Mouse (Mus musculus) adrenal gland, adult 18-20 months (tissue): ENCODE data around the gene Mgrn1. TPM values are rescaled to one million over a fixed set of nuclear protein-coding genes. Genes with fewer than 3 reads are reported as not detected.

Experiments
- DNase-seq, 2 experiments: peaks; one replicate each; pipeline ENCODE4 v3.0.0; 2021 to 2022; ENCODE audit warnings: low spot score in 2 of 2
- total RNA-seq, 2 experiments: library from RNA; stranded (reverse); gene quantifications; 1 replicate in 1 of 2; 2 replicates in 1 of 2; pipeline ENCODE4 v1.2.3; 2021

Mgrn1 gene
- total RNA-seq, 2 experiments from 2014 or later, result 83.7 to 86.4 TPM

DNA sequence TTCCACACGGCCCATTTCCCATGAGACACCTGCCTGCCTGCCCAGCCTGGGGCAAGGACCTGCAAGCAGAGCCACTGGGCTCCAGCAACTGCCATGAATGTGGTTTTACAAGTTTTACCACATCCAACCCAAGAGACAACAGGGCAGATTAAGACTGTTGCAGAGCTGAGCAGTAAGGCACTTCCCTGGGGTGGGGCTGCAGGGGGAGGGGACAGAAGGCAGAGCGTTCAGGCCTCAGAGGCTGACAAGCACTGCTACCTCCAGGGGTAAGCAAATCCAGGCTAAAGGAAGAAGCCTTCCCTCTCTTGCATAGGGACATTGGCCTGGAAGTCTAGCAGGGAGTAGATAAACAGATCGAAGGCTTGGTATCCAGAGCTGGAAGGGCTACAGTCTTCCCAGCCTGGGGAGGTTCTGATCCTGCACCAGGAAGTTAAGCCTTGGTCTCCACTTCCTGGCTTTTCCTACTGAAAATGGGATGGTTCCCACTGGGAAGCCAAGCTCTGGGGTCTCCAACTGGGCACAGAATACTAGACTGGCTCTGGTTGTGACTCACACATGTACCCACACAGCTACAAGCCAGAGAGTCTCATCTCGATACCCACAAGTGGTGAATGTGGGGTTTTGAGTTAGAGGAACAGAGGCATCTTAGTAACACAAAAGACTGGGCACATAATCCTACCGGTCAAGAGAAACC, 7.7 kb upstream of the Mgrn1 start:
- DNase-seq, result no peak

DNA sequence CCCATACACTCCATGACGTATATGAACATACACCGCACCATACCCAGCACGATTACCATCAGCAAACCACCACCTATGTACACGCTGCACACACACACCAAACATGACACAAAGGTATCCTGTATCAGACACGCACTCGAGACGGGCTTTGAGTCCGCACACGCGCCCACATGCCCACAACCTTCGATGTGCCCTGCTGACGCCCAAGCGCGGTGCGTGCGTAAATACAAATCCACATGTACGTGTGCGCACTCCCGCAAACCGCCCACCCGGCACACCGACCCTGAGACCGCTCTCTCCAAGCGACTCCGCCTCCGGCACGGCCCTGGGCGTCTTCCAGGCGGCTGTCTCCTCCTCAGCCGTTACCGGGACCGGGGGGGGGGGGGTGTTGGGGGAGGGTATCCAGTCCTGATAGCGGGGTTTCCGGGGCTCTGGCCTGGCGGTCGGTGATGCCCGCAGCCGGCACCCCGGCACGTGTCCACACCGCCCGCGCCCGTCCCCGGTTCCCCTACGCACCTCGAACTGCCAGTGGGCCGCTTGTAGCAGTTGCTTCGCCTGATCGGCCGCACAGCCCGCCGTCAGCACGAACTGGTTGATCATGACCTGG, 6.8 kb upstream of the Mgrn1 start:
- no peak for DNase-seq

DNA sequence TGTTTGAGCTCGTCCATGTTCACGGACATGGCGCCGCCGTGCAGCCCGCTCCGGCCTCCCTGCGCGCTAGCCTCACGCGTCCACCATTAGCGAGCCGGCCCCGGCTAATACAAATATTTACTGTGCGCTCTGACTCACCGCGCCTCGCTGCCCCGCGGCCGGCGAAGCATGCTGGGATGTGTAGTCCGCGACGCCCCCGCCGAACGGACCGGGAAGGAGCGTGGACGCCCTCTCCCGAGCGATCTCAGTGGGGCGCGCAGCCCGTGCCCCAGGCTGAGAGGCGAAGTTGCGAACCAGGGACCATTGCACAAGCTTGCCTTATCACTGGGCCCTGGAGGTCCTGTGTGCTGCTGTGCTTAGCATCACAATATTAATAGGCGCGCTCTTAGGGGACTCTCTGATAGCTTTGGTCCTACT, 6.3 kb upstream of the Mgrn1 start:
- DNase-seq, result peak; percentile 89 to 90

DNA sequence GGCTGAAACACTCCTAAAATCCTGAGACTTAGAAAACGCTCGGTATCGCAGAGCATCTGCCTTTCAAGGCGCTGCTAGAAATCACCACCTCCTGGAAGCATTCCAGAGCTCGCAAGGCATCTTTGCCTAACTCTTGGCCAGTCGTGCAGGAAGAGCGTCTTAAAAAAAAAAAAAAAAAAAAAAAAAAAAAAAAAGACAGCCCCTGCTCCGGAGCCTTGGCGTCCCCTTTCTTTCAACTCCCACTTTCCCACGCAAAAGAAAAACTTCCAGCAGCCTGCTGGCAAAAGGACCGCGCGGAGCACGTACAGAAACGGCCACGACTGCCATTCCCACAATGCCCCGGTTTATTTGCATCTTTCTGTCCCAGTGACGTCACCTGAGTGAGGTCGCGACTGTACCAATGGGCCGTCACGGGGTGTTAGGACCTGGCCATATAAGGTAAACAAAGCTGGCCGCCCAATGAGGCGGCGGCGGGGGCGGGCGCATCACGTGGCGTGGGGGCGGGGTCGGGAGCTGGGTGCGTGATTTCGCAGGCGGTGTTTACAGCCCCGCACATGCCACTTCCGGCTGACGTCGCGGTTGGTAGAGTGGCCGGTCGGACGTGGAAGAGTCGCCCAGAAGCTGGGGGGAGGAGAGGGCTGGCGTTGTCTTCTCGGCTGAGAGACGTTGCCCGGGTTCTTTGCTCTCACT, 5.8 kb upstream of the Mgrn1 start, which contains the start of gene Ubald1:
Gene Ubald1 (minus strand): TSS at position 180 of the 690 bp plus-strand sequence.
- peak; percentile 94 for DNase-seq

DNA sequence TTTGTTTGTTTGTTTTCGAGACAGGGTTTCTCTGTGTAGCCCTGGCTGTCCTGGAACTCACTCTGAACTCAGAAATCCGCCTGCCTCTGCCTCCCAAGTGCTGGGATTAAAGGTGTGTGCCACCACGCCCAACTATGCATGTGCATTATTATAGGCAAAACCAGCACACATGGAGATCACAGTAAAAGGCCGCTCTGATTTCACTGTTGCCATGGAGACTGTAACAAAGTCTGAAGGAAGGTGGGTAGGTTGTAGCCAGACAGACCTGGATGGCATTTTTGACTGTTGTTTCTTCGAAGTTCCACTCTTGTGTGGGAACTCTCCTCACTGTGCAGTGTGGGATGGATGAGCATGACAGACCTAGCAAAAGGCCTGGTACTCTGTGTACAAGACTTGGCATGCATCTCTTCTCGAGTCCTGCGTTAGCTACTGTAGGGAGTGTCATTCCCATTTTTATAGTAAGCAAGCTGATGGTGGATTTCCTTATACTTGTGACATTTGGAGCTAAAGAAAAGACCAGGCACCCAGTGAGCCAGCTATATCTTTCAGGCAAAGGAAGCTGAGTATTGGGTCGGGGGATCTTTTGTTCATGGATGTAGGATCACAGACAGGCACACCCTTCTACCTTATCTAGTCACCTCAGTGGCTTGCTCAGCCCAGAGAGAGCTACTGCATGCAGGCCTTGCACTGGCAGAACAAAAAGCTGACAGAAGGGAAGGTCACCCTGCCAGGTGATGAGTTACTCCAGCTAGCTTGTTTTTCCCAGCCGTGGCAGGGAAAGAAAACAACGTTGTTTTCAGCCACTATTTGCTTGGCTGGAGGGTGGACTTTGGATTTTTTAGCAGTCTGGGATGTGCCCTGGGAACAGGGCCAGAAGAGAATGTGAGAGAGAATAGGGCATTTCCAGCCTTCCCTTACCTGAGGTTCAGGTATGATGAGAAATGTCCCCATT, 4.4 kb upstream of the Mgrn1 start:
- no peak for DNase-seq

DNA sequence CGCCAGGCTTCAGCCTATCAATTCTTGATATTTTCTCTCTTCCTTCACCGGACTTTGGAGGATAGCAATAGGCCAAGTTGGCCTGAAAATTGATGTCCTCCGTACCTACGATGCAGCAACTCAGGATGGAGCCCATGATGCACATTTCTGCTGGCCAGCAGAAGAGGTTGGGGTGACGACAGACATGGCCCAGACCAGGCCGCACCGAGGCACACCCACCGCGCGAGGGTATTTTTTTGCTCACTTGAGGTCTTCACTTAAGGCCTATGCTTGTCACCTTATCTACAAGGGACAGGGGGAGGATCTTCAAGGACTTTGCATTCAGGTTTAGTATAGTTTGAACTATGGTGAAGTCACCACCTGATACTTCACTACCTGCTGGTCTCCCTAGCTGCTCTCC, 1.1 kb upstream of the Mgrn1 start:
- no peak for DNase-seq

DNA sequence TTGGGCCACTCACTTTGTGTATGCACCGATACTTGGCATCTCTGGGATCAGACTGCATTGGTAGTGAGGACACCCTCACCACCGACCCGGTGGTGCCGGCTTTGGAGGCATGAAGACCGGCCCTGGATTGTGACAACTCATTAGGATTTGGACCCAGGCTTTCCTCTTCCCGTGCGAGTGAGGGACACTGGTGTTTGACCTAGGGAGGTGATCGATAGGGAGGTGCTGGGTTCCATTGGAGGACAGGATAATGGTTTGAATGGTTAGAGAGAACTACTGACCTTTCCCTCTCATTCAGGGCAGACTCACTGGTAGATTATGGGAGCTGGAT, 606 bp downstream of the Mgrn1 start:
- DNase-seq, result no peak

DNA sequence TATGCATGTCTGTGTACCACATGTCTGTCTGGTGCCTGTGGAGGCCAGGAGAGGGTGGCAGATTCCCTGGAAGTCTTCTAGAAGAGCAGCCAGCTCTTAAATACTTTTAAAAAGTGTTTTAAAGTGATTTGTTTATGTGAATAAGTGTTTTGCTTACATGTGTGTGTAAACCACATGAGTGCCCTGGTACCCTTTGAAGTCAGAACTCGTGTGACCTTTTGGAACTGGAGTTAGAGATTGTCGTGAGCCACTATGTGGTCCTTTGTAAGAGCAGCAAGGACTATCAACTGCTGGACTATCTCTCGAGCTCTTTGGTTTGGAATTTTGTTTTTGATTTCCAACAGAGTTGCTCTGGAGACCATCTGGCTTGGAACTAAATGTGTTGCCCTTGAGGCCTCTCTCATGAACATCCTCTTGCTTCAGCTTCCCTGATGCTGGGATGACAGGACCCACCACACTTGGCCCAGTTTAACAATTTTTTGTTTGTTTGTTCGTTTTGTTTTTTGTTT, 4.2 kb downstream of the Mgrn1 start:
- DNase-seq, result no peak

DNA sequence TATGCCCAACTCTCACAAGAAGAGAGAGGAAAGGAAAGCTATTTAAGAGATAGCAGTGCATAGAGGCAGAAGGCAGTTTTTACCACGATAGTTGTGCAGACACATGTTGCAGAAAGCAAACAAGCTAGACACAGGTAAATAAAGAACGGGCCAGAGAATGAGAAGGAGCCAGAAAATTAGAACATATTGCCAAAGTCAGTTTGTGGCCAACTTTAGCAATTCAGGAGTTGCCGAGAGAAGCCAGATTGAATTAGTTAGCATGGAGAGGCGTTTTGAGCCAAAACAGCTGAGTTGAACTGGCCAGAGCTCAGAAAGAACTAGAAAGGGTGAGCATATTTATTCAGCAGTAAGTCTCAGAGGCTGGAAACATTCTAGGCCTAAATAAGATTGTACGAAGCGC, 6.1 kb downstream of the Mgrn1 start:
- DNase-seq, result no peak

DNA sequence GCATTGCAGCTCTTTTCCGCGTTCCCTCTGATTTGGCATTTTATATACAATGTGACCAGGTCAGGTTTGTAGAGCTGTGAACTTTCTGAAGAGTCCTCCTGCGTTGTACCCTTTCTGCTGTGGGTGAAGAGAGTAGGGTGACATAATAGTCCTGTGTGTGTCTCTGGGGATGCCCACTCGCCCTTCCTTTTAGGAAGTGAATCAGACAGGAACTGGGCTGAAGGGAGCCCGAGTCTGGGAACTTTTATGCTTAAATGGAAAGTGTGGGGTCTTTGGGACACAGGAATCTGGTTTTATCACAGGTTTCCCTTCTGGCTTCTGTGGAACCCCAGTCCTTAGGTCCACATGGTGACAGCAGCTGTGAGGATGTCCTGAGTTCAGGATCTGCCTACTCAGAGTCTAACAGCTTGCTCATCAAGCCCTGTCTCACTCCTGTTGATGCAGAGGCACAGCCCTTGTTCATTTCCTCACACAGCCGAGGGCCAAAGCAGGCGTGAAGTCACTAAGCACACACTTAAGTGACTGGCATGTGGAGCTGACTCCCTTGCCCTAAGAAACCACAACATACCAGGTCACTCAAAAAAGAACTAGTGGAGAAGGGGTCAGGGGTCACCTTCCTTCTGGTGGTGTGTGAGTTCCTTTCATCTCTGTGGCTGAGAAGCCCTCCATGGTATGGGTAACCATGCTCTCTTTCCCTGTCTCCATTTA, 8.3 kb downstream of the Mgrn1 start:
- DNase-seq, result no peak

DNA sequence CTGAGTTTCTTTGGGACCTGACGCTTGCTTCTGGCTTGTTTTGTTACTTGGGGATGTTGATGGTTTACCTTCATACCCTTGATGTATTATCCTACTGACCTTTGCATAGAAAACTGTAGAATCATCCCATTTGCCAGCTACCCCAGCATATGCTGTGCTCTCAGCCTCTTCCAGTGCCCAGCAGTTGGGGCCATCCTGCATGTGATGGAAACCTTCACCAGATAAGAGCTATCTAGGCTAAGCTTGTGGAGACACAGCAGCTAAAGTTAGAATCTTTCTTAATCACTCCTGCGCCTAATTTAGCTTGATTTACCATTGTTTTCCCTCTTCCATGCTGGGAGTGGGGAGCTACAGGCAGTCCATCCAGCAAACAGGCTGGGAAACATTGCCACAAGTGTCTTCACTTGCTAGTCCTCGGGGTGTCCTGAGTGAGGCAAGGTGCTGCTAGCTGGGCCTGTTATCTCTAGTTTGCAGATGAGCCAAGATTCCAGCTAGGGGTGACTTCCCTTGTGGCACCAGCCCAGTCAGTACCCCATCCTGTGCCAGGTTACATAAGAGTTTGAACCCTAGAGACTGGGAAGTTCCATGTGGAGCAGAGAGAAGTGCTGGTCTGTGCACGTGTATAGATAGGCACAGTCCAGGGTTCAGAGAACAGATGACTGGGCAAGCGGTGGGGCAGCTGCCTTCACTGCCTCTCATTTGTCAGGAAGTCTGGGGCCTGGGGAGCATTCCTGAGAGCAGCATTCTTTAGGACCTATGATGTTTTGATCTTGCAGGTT, 10.4 kb downstream of the Mgrn1 start:
- DNase-seq, result no peak

DNA sequence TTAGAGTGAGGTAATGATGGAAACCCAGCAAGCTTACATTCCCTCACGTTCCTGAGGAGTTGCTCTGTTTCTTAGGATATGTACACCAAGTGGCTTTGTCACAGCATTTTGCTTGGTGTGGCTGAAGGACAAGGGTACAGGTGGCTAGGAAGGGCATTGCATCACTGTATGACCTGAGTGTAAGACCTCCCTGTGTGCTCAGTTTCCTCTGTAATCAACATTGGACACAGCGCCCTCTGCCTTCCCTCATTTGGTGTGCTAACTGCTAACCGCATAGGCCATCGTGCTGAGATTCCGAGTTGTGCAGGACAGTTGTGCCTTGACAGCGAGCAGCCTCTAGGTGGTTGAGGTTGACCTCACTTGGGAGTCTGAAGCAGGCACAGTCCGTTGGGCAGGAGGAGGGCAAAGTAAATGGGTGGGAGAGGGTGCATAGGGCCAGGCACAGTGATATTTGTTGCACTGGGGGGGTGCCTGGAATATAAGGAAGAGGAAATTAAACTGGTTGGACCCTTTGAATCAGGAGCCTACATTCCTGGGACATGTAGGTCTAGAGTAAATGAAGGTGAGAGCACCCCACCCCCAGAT, 11.2 kb downstream of the Mgrn1 start:
- DNase-seq, result no peak

DNA sequence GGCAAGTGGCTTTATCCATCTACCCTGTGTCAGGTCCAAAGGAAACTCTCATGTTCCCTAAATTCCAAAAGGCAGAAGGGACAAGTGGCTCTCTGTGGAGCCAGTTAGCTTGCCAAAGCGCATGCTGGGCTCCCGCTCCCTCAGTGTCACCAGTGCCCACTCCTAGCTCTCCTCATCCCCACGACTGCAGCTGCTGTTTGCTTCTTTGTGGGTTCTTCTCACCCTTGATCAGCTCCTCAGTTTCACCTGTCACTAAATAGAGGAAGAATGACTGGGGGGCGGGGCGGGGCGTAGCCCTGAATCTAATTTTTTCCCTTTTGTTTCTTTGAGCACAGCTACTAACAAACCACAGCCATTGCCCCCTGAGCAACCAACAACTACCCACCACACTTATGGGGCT, 12.8 kb downstream of the Mgrn1 start:
- no peak for DNase-seq

DNA sequence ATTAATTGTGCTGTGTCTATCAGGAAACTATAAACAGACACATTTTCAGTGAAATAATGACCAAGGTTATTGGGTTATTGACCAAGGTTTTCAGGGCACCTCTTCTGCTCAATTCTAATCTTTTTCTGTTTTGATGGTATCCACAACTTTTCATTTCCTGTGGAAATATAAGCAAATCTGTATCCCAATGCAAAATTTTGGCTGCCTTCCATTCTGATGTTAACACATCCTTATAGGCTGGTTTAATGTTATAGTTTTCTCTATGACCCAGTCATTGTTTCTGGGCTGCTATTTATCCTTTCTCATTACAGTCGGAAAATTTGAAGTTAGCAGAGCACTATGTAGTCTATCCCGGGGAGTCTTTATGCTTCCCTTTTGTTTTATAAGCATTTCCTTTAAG, 13.7 kb downstream of the Mgrn1 start:
- DNase-seq, result no peak

DNA sequence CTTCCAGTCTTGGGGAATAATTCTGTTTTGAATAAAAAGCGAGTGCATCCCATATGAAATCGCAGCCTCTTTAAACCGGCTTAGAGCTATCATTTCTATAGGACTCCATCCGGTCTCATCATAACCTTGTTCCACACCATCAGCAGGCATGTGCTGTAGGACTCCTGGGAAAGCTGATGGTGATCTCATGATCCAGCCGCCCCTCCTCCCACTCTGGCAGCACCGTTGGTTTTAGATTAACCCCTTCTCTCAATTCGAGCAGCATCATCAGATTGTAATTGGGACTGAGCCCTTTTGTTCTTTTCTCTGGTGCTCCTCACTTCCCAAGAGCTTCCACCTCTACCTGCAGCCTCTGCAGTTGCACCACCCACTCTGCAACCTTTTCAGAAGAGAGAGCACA, 15.1 kb downstream of the Mgrn1 start:
- no peak for DNase-seq

DNA sequence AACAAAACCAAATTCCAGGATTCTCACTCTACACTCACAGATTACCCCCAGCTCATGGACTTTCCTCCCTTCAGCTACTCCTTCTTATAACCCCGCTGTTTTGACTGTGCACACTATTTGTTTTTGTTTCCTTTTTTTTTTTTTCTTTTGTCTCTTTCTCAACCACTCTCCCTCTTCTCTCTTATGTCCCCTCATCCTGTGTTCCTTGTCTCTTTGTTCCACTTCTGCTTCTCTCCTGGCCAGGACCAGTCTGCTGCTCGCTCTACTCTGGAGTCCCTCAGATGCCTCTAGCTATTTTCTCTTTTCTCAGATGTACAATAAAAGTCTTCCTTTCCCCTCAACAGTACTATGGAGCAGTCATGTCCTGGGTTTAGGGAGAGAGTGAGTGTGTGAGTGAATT, 16.3 kb downstream of the Mgrn1 start:
- DNase-seq, result no peak

DNA sequence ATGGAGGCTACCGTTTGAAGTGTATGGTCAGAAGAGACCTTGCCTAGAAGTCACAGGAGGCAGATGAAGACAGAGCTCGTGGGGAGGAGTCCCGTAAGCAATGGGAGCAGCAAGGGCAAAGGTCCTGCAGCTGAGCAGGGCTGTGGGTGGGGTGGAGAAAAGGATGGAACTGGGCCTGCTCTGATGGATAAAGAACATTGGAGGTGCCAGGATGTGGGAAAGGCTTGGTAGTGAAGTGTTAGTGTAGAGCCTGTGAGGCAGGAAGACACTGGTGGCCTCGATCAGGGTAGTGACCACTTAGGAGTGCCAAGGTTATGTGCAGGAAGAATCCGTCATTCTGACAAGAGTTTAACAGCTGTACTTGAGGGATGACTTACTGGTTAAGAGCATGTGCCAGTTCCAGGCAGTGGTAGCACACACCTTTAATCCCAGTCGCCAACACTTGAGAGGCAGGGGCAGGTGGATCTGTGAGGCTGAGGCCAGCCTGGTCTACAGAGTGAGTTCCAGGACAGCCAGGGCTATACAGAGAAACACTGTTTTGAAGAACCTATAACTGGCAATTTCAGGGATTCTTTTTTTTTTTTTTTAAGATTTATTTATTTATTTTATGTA, 17.5 kb downstream of the Mgrn1 start:
- DNase-seq, result no peak

DNA sequence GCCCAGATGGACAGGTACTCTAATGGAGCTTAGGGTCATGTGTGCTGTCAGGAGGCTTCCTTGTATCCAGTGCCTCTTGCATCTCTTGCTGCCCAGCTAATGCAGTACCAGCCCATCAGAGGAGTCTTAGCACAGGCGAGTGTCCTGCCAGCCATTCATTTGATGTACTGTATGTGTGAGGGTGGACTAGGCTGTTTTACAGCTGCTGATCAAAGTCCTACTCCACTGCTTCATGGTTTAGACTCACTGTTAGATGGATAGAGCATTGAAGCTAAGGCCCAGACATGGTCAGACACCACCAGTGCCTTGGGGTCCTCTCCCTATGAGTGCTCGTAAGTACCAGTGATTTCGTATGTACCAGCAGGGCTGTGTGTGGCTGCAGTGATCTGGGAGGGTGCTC, 18.8 kb downstream of the Mgrn1 start:
- DNase-seq, result no peak

DNA sequence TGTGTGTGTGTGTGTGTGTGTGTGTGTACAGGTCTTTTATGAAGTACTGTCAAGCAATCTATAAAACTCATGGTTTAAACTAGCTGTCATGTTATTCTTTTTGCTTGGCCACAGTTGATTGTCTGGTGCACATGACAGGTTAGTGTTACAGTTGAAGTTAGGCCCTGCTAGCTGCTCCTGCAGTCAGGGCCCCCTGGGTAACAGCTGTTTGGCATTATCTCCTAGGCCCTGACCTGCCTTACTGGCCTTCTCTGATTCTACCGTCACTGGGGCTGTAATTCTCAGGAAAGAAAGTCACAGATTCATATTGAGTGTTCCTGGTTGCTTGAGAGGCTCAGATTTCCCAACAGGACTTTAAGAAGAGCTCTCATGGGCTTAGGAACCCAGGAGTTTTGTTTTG, 19.5 kb downstream of the Mgrn1 start:
- no peak for DNase-seq
